Mouse (Mus musculus): ENCODE results near the gene Ylpm1. TPM values are rescaled to one million over a fixed set of nuclear protein-coding genes. Genes with fewer than 3 reads are reported as not detected.

The Ylpm1 gene
- polyA plus RNA-seq, 1 experiment: 81.0 TPM

- no peak for DNase-seq (ENCODE audit: extremely low spot score in 1 of 2, low spot score in 1 of 2)
These were observed 10.9 kb downstream of the Ylpm1 start for GRCm38 (mm10) chr12:85007021-85007420.

GRCm38 (mm10) chr12:85009776-85010175 is 13.7 kb downstream of the Ylpm1 start:
- no peak for DNase-seq (ENCODE audit: extremely low spot score in 1 of 2, low spot score in 1 of 2)

- DNase-seq (ENCODE audit: extremely low spot score in 1 of 2, low spot score in 1 of 2): no peak
These were observed 14.4 kb downstream of the Ylpm1 start for GRCm38 (mm10) chr12:85010541-85010940.

DNA sequence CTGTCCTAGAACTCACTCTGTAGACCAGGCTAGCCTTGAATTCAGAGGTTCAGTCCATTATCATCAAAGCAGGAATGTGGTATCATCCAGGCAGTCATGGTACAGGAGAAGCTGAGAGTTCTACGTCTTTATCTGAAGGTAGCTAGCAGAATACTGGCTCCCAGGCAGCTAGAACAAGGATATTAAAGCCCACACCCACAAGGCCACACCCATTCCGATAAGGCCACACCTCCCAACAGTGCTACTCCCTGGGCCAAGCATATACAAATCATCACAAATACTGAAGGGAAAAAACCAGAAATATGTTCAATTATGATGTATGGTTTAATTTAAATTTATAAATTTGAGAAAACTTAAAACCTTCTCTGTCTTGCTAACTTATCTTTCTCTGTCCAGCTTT is 16.1 kb downstream of the Ylpm1 start:
- no peak for DNase-seq (ENCODE audit: extremely low spot score in 1 of 2, low spot score in 1 of 2)

DNA sequence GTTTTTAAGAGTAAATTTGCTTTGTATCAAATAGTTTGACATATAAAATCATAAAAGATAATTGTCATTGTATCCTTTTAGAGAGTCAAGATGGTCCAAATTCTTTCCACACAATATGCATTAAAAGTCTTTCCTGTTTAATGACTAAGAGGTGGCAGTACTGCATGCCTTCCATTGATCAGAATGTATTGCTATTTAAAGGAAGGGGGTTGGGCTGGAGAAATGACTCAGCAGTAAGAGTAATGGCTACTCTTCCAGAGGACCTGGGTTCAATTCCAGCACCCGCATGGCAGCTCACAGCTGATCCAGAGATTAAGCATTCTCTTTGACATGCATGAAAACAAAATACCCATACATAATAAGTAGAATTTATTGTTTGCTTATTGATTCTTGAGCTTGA is 25.9 kb downstream of the Ylpm1 start:
- DNase-seq (ENCODE audit: extremely low spot score in 1 of 2, low spot score in 1 of 2): no peak

DNA sequence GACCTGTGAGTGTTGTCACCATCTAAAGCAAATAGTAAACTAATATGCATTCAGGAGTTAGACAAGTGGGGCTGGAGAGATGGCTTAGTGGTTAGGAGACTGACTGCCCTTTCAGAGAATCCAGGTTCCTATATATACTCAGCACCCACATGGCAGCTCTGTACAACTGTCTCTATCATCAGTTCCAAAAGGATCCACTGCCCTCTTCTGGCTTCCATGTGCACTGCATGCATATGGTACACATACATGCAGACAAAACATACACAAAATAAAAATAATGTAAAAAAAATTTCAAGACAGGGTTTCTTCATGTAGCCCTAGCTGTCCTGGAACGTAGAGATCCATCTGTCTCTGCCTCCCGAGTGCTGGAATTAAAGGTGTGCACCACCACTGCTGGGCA is 36.6 kb downstream of the Ylpm1 start:
- DNase-seq (ENCODE audit: extremely low spot score in 1 of 2, low spot score in 1 of 2): peak in 1 of 2 experiments; percentile 13

- DNase-seq (ENCODE audit: extremely low spot score in 1 of 2, low spot score in 1 of 2): no peak
These were observed 55.1 kb downstream of the Ylpm1 start for GRCm38 (mm10) chr12:85051218-85051617.

GRCm38 (mm10) chr12:85071043-85071442 is 74.9 kb downstream of the Ylpm1 start:
- DNase-seq (ENCODE audit: extremely low spot score in 1 of 2, low spot score in 1 of 2): no peak

GRCm38 (mm10) chr12:85077100-85077499 is 81.0 kb downstream of the Ylpm1 start:
- peak in 1 of 2 experiments; percentile 46 for DNase-seq (ENCODE audit: extremely low spot score in 1 of 2, low spot score in 1 of 2)

DNA sequence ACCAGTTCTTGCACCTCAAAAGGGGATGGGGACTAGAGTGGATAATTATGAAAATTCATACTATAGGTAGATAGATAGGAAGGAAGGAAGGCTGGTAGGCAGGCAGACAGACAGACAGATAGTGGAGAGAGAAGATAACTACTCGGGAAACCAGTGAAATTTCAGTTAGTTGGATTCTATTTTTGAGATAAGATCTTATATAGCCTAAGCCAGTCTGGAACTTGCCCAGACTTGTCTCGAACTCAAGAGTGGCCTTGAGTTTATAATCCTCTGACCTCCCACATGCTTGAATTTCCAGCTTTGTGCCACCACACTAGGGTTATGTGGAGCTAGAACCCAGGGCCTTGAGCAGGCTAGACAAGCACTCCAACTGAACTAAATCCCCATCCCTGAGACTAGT is 88.1 kb downstream of the Ylpm1 start:
- no peak for DNase-seq (ENCODE audit: extremely low spot score in 1 of 2, low spot score in 1 of 2)

- no peak for DNase-seq (ENCODE audit: extremely low spot score in 1 of 2, low spot score in 1 of 2)
These were observed 88.8 kb downstream of the Ylpm1 start for GRCm38 (mm10) chr12:85084941-85085340.

GRCm38 (mm10) chr12:85087845-85088244 is 91.7 kb downstream of the Ylpm1 start:
- no peak for DNase-seq (ENCODE audit: extremely low spot score in 1 of 2, low spot score in 1 of 2)

GRCm38 (mm10) chr12:85091190-85091589 is 95.1 kb downstream of the Ylpm1 start:
- no peak for DNase-seq (ENCODE audit: extremely low spot score in 1 of 2, low spot score in 1 of 2)

- DNase-seq (ENCODE audit: extremely low spot score in 1 of 2, low spot score in 1 of 2): peak in 1 of 2 experiments; percentile 81
These were observed 96.1 kb downstream of the Ylpm1 start for GRCm38 (mm10) chr12:85092214-85092613.

DNA sequence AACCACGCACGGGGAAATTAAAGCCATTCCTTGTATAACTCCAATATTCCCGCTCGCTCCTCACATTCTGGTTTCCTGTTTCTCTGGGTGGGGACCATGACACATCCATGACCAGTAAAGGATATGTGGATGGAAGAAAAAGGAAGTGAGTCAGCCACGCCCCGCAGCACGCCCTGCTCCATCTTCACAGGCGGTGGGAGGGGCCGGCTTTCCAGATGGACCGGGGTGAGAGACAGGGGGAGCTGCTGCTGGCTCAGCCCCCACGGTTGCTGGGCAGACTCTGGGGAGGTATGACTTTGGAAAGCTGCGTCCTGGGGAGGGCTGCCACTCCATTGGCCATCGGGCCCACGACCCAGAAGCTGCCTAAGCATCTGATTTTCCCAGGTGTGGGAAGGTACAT is 97.9 kb downstream of the Ylpm1 start:
- peak; percentile 24 to 72 for DNase-seq (ENCODE audit: extremely low spot score in 1 of 2, low spot score in 1 of 2)

- no peak for DNase-seq (ENCODE audit: extremely low spot score in 1 of 2, low spot score in 1 of 2)
These were observed 98.6 kb downstream of the Ylpm1 start for GRCm38 (mm10) chr12:85094706-85095105.

- no peak for DNase-seq (ENCODE audit: extremely low spot score in 1 of 2, low spot score in 1 of 2)
These were observed 99.0 kb downstream of the Ylpm1 start for GRCm38 (mm10) chr12:85095146-85095545.

DNA sequence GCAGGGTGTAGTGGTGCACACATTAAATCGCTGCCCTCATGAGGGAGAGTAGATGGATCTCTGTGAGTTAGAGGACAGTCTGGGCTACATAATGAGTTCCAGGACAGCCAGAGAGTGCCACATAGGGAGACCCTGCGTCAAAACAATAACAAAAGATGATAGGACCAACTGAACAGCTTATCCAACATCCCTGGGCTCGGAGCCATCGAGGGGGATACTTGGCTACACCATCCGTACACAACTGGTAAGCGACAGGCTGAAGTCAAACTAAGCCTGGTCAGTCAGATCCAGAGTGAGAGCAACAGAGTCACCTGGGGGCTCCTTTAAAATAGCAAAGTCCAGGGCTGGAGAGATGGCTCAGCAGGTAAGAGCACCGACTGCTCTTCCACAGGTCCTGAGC is 99.7 kb downstream of the Ylpm1 start:
- no peak for DNase-seq (ENCODE audit: extremely low spot score in 1 of 2, low spot score in 1 of 2)

GRCm38 (mm10) chr12:85101001-85101400 is 104.9 kb downstream of the Ylpm1 start:
- DNase-seq (ENCODE audit: extremely low spot score in 1 of 2, low spot score in 1 of 2): no peak

DNA sequence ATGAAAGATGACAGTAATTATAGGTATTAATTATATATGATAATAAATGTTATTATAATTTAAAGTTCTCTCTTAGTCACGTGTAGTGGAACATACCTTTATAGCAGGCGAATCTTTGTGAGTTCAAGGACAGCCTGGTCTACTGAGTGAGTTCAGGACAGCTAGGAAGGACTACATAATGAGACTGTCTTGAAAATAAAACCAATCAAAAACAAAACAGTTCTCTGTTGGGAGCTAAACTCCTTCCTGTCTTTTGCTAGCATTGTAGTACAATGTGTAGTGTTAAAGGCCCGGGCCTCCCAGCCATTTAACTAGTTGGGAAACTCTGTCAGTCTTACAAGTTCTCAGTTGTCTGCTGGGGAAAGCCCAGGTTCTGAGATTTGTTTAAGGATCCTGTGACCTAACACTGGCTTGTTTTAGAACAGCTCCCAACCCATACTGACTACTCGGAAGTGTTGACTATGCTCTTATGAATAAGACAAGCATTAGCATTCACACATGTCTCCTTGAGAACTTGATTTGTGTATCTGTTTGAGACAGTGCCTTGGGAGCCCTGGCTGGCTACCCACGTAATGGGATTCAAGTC is 105.5 kb downstream of the Ylpm1 start:
- DNase-seq (ENCODE audit: extremely low spot score in 1 of 2, low spot score in 1 of 2): no peak

DNA sequence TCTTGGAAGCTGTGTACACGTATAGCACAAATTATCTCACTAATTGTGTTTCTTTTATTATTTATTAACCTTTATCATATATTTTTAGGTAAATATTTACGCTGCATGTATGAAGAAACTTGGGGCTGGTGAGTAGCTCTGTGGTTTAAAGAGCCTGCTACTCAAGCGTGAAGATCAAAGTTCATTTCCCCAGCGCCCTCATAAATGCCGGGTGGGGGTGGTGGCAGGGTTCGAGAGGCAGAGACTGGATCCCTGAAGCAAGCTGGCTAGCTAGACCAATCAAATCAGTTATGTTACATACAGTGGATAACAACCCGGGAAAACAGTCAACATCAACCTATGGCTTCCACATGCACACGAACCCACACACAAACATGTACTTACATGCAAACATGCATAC is 107.0 kb downstream of the Ylpm1 start:
- no peak for DNase-seq (ENCODE audit: extremely low spot score in 1 of 2, low spot score in 1 of 2)

GRCm38 (mm10) chr12:85104789-85105188 is 108.7 kb downstream of the Ylpm1 start:
- no peak for DNase-seq (ENCODE audit: extremely low spot score in 1 of 2, low spot score in 1 of 2)

DNA sequence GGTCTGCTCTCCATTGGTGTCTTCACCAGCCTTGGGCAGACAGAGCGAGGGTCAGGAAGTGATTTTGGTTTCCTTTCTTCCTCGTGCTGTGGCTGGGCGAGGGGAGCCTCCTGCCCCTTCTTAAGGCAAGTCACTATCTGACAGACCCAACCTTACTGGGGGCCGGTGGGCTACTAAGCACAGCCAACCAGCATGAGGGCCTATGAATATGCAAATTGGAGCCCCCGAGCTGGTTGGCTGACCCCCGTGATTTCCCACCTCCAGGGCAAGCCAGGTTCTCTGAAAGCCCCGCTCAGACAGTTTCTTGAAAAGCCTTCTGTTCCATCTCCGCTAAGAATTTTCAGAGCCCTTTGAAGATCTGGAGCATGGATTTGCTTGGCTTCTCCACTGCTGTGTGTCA is 110.2 kb downstream of the Ylpm1 start:
- DNase-seq (ENCODE audit: extremely low spot score in 1 of 2, low spot score in 1 of 2): no peak
